Mouse (Mus musculus) erythroblast, embryonic 14.5 days (primary cell): ENCODE results near the gene Acad10.

ENCODE experiments used
- GATA1 ChIP-seq: IDR thresholded peaks from 2 replicates; pipeline ENCODE4 v1.6.1; 2012; ENCODE audit warnings: low read length, inconsistent platforms, mixed read lengths
- TAL1 ChIP-seq: IDR thresholded peaks from 3 replicates; pipeline ENCODE4 v1.6.1; 2012; ENCODE audit warnings: low read length, inconsistent platforms, mixed read lengths

- TF ChIP-seq GATA1 (no peak), TAL1 (no peak)
Measured at GRCm38 (mm10) chr5:121583765-121584501, 76.4 kb downstream of the Acad10 start.
